Mouse (Mus musculus) embryonic facial prominence, embryonic 14.5 days (tissue): ENCODE measurements around the gene Sez6. TPM values are rescaled to one million over a fixed set of nuclear protein-coding genes. Genes with fewer than 3 reads are reported as not detected.
A peak's percentile ranks its signal among the peaks of the same experiment; 100 is the strongest.

ENCODE experiments used
- ATAC-seq: fragments of 200-750 bp; cut with Nextera tagmentation; 2 replicates; pipeline ENCODE4 v1.8.0; 2017; ENCODE audit warnings: low read depth, moderate number of reproducible peaks, moderate TSS enrichment
- DNase-seq: peaks from one replicate; pipeline ENCODE4 v3.0.0-alpha.2; 2015; ENCODE audit warnings: low spot score
- H3K27ac ChIP-seq: fragments of 300-500 bp; sonication (generic); replicated peaks from 2 replicates; pipeline ENCODE4 v1.5.1; 2014; ENCODE audit warnings: low read depth, mild to moderate bottlenecking, low read length, moderate library complexity
- H3K27me3 ChIP-seq: fragments of 300-500 bp; sonication (generic); replicated peaks from 2 replicates; pipeline ENCODE4 v1.6.1; 2014; ENCODE audit warnings: low read length; ENCODE audit not compliant: control insufficient read depth, insufficient read depth
- H3K36me3 ChIP-seq: fragments of 300-500 bp; sonication (generic); 2 replicates; pipeline ENCODE4 v1.6.1; 2014; ENCODE audit warnings: low read length, mixed read lengths; ENCODE audit not compliant: control insufficient read depth, insufficient read depth
- H3K4me1 ChIP-seq: fragments of 300-500 bp; sonication (generic); 2 replicates; pipeline ENCODE4 v1.6.1; 2014; ENCODE audit warnings: antibody characterized with exemption, low read length; ENCODE audit not compliant: control insufficient read depth, insufficient read depth
- H3K4me2 ChIP-seq: fragments of 300-500 bp; sonication (generic); 2 replicates; pipeline ENCODE4 v1.6.1; 2014; ENCODE audit warnings: low read depth, mild to moderate bottlenecking, low read length, moderate library complexity, mixed read lengths
- H3K4me3 ChIP-seq: fragments of 300-500 bp; sonication (generic); 2 replicates; pipeline ENCODE4 v1.5.1; 2014; ENCODE audit warnings: low read depth, mild to moderate bottlenecking, low read length
- H3K9ac ChIP-seq: fragments of 300-500 bp; sonication (generic); 2 replicates; pipeline ENCODE4 v1.6.1; 2014; ENCODE audit warnings: low read depth, mild to moderate bottlenecking, low read length, moderate library complexity, mixed read lengths
- H3K9me3 ChIP-seq: fragments of 300-500 bp; sonication (generic); 2 replicates; pipeline ENCODE4 v1.6.1; 2016; ENCODE audit warnings: low read length; ENCODE audit not compliant: control insufficient read depth
- WGBS: fragments of 180-500 bp; shearing (Covaris S2); extraction: QIAGEN DNeasy Blood & Tissue Kit; methylation state at CpG from one replicate; pipeline ENCODE4 v1.1.7; 2014; 5-methylcytosine and 5-hydroxymethylcytosine counted together
- polyA plus RNA-seq: library from polyadenylated mRNA; unstranded; fragments of >200 nt; fragmentation: Nextera tagmentation; extraction: Ambion mirVana; gene quantifications from 2 replicates; pipeline ENCODE4 v1.2.1, GENCODE M21; 2014

The Sez6 gene
- polyA plus RNA-seq, 1 experiment from 2014 or later: 1.8 TPM

DNA sequence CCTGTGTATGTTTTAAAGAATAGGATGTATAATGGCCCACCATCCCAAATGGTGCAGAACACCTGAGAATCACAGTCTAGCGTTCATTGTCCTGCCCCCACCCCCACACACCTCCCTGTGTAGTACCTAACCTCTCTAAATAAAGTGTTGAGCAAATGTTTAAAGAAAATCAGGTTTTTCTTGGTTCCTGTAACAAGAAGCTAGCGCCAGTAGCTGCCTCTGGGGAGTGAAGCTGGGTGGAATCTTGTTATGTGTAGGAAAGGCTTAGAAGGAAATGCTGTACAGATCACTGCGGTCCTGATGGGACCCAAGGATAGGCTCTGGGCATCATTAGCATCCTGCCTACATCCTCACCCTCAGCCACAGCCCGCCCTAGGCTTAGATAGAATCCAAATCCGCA, 29.2 kb upstream of the Sez6 start:
- peaks cover 26% of the 10 kb centered on the region for H3K4me1 ChIP-seq
- no peak overlapping the region for H3K4me3 ChIP-seq
- peaks cover 22% of the 10 kb centered on the region for H3K27me3 ChIP-seq
- H3K9ac ChIP-seq: no peak overlapping the region
- no peaks in the 10 kb centered on the region for H3K9me3 ChIP-seq
- H3K36me3 ChIP-seq: no peaks in the 10 kb centered on the region
- WGBS: 51% methylated on average over 5 of the region's 5 CpGs
- no peak overlapping the region for H3K27ac ChIP-seq
- no peak overlapping the region for H3K4me2 ChIP-seq
- ATAC-seq (no peak), DNase-seq (peak; percentile 27)

- Histone ChIP-seq H3K27ac (no peak overlapping the region), H3K4me2 (no peak overlapping the region), H3K4me3 (no peak overlapping the region), H3K9me3 (no peaks in the 10 kb centered on the region), H3K9ac (no peak overlapping the region), H3K4me1 (peaks cover 23% of the 10 kb centered on the region), H3K36me3 (no peaks in the 10 kb centered on the region), H3K27me3 (peaks cover 17% of the 10 kb centered on the region; the same call in 1 of the 2 replicates)
- WGBS: 43% methylated on average over 8 of the region's 8 CpGs
- ATAC-seq (no peak; the same call in 1 of the 2 replicates), DNase-seq (no peak)
Measured at GRCm38 (mm10) chr11:77901775-77902355, 28.7 kb upstream of the Sez6 start.

- no peak for ATAC-seq
- Histone ChIP-seq H3K36me3 (no peaks in the 10 kb centered on the region), H3K9ac (no peak overlapping the region), H3K27ac (no peak overlapping the region), H3K4me1 (peaks cover 19% of the 10 kb centered on the region), H3K4me3 (no peak overlapping the region), H3K4me2 (no peak overlapping the region), H3K27me3 (no peaks in the 10 kb centered on the region), H3K9me3 (no peaks in the 10 kb centered on the region)
- no peak for DNase-seq
- 15% methylated on average over 3 of the region's 3 CpGs for WGBS
Measured at GRCm38 (mm10) chr11:77903761-77904160, 26.8 kb upstream of the Sez6 start.

- ATAC-seq: no peak
- Histone ChIP-seq H3K27me3 (no peaks in the 10 kb centered on the region; the same call in 1 of the 2 replicates), H3K4me2 (no peak overlapping the region), H3K4me1 (peaks cover 19% of the 10 kb centered on the region), H3K27ac (no peak overlapping the region), H3K9ac (no peak overlapping the region), H3K9me3 (no peaks in the 10 kb centered on the region), H3K36me3 (no peaks in the 10 kb centered on the region), H3K4me3 (no peak overlapping the region)
- no peak for DNase-seq
- 38% methylated on average over 1 of the region's 1 CpGs for WGBS
Measured at GRCm38 (mm10) chr11:77904707-77905106, 25.9 kb upstream of the Sez6 start.

- Histone ChIP-seq H3K9ac (0 out of 2 replicates have a peak overlapping the region, but pooled peaks have one; percentile 6), H3K36me3 (no peaks in the 10 kb centered on the region), H3K9me3 (no peaks in the 10 kb centered on the region), H3K27ac (no peak overlapping the region), H3K4me1 (peaks cover 18% of the 10 kb centered on the region), H3K27me3 (no peaks in the 10 kb centered on the region; the same call in 1 of the 2 replicates), H3K4me3 (no peak overlapping the region), H3K4me2 (no peak overlapping the region)
- ATAC-seq: no peak
- no peak for DNase-seq
- 31% methylated on average over 19 of the region's 19 CpGs for WGBS
Measured at GRCm38 (mm10) chr11:77906097-77906687, 24.4 kb upstream of the Sez6 start.

- WGBS: 16% methylated on average over 9 of the region's 9 CpGs
- DNase-seq: no peak
- Histone ChIP-seq H3K4me1 (peaks cover 13% of the 10 kb centered on the region), H3K4me2 (peak overlapping the region; percentile 28), H3K9me3 (no peaks in the 10 kb centered on the region), H3K36me3 (no peaks in the 10 kb centered on the region), H3K4me3 (no peak overlapping the region), H3K27ac (no peak overlapping the region), H3K27me3 (no peaks in the 10 kb centered on the region; the same call in 1 of the 2 replicates), H3K9ac (0 out of 2 replicates have a peak overlapping the region, but pooled peaks have one; percentile 8)
- ATAC-seq: no peak
Measured at GRCm38 (mm10) chr11:77906747-77907174, 23.8 kb upstream of the Sez6 start.

DNA sequence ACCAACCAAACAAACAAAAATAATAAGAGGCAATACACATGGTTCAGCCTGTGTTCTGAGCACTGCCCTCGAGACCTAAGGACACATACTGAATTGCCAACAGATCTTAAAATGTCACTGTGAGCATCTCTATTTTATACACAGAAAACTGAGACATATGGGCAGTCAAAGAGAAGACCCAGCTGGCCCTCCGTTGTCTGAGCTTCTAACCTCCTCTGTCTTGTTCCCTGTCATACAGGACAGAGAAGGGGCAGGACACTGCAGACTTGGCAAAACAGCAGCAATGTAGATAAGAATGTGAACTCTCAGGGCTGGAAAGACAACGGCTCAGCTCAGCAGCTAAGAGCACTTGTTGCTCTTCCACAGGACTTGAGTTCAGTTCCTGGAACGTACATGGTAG, 22.1 kb upstream of the Sez6 start:
- H3K36me3 ChIP-seq: no peaks in the 10 kb centered on the region
- H3K4me3 ChIP-seq: no peak overlapping the region
- ATAC-seq: no peak
- H3K4me1 ChIP-seq: peaks cover 9% of the 10 kb centered on the region
- WGBS: 77% methylated on average over 4 of the region's 4 CpGs
- H3K27ac ChIP-seq: no peak overlapping the region
- no peaks in the 10 kb centered on the region for H3K9me3 ChIP-seq
- H3K4me2 ChIP-seq: no peak overlapping the region
- H3K27me3 ChIP-seq: peaks cover 4% of the 10 kb centered on the region
- no peak for DNase-seq
- no peak overlapping the region for H3K9ac ChIP-seq

DNA sequence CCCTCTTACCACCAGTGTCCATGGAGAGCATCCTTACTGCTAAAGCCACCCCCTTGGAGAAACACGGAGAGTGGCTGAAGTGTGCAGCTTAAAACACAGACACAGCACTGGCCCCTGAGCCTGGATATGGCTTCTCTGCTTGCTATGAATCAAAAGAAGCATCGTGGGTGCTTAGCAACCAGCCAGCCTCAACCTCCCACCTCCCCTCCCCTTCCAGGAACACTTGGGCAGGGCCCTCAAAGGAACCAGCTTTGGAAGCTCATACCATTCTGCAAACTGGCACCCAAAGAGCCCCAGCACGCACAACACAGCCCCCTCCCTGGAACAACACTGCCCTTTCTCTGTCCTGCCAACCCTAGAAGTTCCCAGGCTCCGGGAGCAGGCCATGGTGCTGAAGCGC, 21.2 kb upstream of the Sez6 start:
- peaks cover 13% of the 10 kb centered on the region for H3K27me3 ChIP-seq
- WGBS: 32% methylated on average over 5 of the region's 5 CpGs
- ATAC-seq: no peak

DNA sequence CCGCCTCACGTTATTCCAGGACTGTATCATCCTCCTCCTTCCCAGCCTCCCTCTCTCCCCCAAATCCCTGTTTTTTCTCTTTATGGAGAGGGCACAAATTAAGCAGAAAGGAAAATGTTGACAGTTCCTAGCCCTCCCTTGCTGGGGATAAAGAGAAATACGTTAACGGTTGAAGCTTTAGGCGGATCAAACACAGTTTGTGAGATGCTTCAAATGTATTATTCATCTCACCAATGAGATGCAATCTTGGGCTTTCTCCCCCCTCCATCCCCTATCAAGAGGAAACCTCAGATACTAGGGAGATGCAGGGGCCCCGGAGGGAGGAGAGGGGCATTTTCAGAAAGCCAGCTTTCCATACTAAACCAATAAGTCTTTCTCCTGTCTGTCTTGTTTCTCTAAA, 20.8 kb upstream of the Sez6 start:
- H3K4me3 ChIP-seq: no peak overlapping the region
- H3K27ac ChIP-seq: no peak overlapping the region
- 20% methylated on average over 6 of the region's 6 CpGs for WGBS
- no peaks in the 10 kb centered on the region for H3K36me3 ChIP-seq
- H3K9ac ChIP-seq: no peak overlapping the region
- H3K9me3 ChIP-seq: no peaks in the 10 kb centered on the region
- peaks cover 13% of the 10 kb centered on the region for H3K4me1 ChIP-seq
- peaks cover 17% of the 10 kb centered on the region for H3K27me3 ChIP-seq
- DNase-seq (no peak), ATAC-seq (no peak)
- H3K4me2 ChIP-seq: no peak overlapping the region

More for the DNA sequence above, 21.2 kb upstream of the Sez6 start:
- DNase-seq: no peak
- no peaks in the 10 kb centered on the region for H3K36me3 ChIP-seq
- peaks cover 9% of the 10 kb centered on the region for H3K4me1 ChIP-seq
- no peak overlapping the region for H3K27ac ChIP-seq
- no peak overlapping the region for H3K4me3 ChIP-seq
- H3K4me2 ChIP-seq: no peak overlapping the region
- H3K9me3 ChIP-seq: no peaks in the 10 kb centered on the region
- no peak overlapping the region for H3K9ac ChIP-seq
